Mouse (Mus musculus) midbrain, embryonic 16.5 days (tissue): ENCODE measurements around the gene Zfp503. TPM values are rescaled to one million over a fixed set of nuclear protein-coding genes. Genes with fewer than 3 reads are reported as not detected.

Experiments used
- ATAC-seq: fragments of 200-750 bp; cut with Nextera tagmentation; 2 replicates; pipeline ENCODE4 v1.8.0; 2017; ENCODE audit warnings: moderate TSS enrichment
- H3K27ac ChIP-seq: fragments of 300-500 bp; sonication (generic); 2 replicates; pipeline ENCODE4 v1.5.1; 2014; ENCODE audit warnings: mild to moderate bottlenecking, low read length, mixed read lengths
- H3K27me3 ChIP-seq: fragments of 300-500 bp; sonication (generic); 2 replicates; pipeline ENCODE4 v1.6.1; 2014; ENCODE audit warnings: low read depth, low read length, mixed read lengths; ENCODE audit not compliant: control insufficient read depth, insufficient read depth
- H3K36me3 ChIP-seq: fragments of 300-500 bp; sonication (generic); 2 replicates; pipeline ENCODE4 v1.6.1; 2014; ENCODE audit warnings: mild to moderate bottlenecking, low read length, moderate library complexity, mixed read lengths; ENCODE audit not compliant: control insufficient read depth, insufficient read depth
- H3K4me1 ChIP-seq: fragments of 300-500 bp; sonication (generic); 2 replicates; pipeline ENCODE4 v1.6.1; 2014; ENCODE audit warnings: mild to moderate bottlenecking, low read length, mixed read lengths; ENCODE audit not compliant: control insufficient read depth, insufficient read depth
- H3K4me2 ChIP-seq: fragments of 300-500 bp; sonication (generic); 2 replicates; pipeline ENCODE4 v1.6.1; 2014; ENCODE audit warnings: mild to moderate bottlenecking, low read length, mixed read lengths
- H3K4me3 ChIP-seq: fragments of 300-500 bp; sonication (generic); 2 replicates; pipeline ENCODE4 v1.5.1; 2014; ENCODE audit warnings: low read depth, mild to moderate bottlenecking, low read length, moderate library complexity, mixed read lengths
- H3K9ac ChIP-seq: fragments of 300-500 bp; sonication (generic); 2 replicates; pipeline ENCODE4 v1.6.1; 2014; ENCODE audit warnings: low read depth, low read length, mixed read lengths
- H3K9me3 ChIP-seq: fragments of 300-500 bp; sonication (generic); replicated peaks from 2 replicates; pipeline ENCODE4 v1.6.1; 2014; ENCODE audit warnings: mild to moderate bottlenecking, low read length, mixed read lengths; ENCODE audit not compliant: control insufficient read depth, poor library complexity, severe bottlenecking
- WGBS: fragments of 180-500 bp; shearing (Covaris S2); extraction: QIAGEN DNeasy Blood & Tissue Kit; methylation state at CpG from one replicate; pipeline ENCODE4 v1.1.7; 2014; 5-methylcytosine and 5-hydroxymethylcytosine counted together
- polyA plus RNA-seq: library from polyadenylated mRNA; unstranded; fragments of >200 nt; fragmentation: Nextera tagmentation; extraction: Ambion mirVana; gene quantifications from 2 replicates; pipeline ENCODE4 v1.2.1, GENCODE M21; 2015

Gene Zfp503
- polyA plus RNA-seq, 1 experiment from 2014 or later: 4.0 TPM

DNA sequence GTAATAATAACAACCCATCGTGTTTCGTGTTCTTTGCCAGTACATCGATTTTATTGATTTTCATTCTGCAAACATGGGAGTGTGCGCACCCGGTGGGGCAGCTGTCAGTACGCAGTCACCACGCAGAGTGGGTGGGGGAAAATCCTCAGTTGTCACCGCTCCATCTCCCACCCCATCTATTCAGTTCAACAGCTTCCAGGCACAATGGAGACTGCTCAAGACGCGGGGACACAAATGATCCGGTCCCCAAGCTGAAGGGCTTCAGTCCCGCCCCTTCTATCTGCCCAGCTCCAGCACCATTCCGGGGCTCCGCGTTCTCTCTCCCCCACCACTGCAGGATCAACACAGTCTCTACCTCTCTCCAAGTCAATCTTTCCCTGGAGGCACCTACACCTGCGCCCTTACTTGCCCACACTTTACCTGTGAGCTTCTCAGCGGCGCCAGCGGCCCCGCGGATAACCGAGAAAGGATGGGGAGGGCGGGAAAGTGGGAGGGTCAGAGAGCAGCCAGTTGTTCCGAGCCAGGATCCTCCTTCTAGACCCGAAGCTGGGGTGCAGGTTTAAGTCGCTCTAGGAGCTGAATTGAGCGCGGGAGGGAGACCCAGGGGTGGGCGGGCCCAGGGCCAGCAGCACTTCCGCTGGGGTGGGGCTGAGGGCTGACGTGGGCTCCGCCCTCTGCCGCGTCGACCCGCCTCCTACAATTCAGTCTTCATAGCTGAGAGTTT lies 5.8 kb upstream of the Zfp503 start:
- peak; percentile 71 for ATAC-seq
- H3K36me3 ChIP-seq: no peaks in the 10 kb centered on the region
- H3K27me3 ChIP-seq: peaks cover 29% of the 10 kb centered on the region
- peak overlapping the region; percentile 48 for H3K4me3 ChIP-seq
- peak overlapping the region; percentile 57 for H3K9ac ChIP-seq
- H3K4me1 ChIP-seq: peaks cover 20% of the 10 kb centered on the region
- 1% methylated on average over 36 of the region's 36 CpGs for WGBS
- peak overlapping the region; percentile 75 for H3K4me2 ChIP-seq
- H3K9me3 ChIP-seq: no peaks in the 10 kb centered on the region
- H3K27ac ChIP-seq: peak overlapping the region; percentile 50

DNA sequence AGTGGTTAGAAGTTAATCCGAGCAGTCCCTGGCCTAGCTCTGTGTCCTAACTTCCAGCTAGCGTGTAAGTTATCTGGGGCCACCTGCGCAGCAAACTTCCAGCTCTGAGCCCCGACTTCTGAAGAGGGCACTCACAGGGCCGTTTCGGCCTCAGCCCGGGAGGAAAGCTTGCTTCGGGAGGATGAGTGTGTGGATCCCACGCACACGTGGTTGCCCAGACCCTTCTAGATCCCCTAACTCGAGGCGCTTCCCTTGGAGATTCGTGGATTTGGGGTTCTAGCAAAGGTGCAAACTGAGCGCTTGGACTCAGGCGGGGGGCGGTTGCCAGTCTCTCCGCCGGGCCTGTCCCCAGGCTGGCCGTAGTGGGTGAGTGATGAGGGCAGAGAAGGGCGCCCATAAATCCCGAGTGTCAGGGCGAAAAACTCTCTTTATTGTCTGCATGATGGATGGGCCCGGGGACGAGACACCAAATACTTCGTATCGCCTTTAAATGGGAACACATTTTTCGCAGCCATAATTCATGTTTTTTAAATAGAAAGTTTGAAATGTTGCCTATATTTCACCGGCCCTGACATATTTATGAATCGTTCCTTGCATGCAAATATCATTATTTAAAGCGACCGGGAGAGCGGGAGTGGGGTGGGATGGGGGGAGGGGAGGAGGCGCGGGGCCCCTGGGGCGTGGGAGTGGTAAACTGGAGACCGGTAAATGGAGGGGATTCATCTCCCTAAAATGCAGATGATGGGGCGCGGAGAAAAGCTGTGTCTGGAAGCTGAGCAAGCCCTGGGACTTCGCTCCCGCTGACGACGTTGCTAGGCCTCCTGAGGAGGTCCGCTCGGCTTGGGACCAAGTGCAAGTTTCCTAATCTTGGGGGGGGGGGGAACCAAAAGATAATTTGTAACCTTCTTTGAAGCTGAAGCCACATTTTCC lies 4.9 kb upstream of the Zfp503 start:
- Histone ChIP-seq H3K9ac (peak overlapping the region; percentile 57; the same call in 1 of the 2 replicates), H3K4me2 (peak overlapping the region; percentile 75), H3K4me1 (peaks cover 25% of the 10 kb centered on the region), H3K27ac (no peak overlapping the region), H3K4me3 (peak overlapping the region; percentile 48), H3K27me3 (peaks cover 33% of the 10 kb centered on the region), H3K9me3 (no peaks in the 10 kb centered on the region), H3K36me3 (no peaks in the 10 kb centered on the region)
- 4% methylated on average over 44 of the region's 44 CpGs for WGBS
- no peak for ATAC-seq

DNA sequence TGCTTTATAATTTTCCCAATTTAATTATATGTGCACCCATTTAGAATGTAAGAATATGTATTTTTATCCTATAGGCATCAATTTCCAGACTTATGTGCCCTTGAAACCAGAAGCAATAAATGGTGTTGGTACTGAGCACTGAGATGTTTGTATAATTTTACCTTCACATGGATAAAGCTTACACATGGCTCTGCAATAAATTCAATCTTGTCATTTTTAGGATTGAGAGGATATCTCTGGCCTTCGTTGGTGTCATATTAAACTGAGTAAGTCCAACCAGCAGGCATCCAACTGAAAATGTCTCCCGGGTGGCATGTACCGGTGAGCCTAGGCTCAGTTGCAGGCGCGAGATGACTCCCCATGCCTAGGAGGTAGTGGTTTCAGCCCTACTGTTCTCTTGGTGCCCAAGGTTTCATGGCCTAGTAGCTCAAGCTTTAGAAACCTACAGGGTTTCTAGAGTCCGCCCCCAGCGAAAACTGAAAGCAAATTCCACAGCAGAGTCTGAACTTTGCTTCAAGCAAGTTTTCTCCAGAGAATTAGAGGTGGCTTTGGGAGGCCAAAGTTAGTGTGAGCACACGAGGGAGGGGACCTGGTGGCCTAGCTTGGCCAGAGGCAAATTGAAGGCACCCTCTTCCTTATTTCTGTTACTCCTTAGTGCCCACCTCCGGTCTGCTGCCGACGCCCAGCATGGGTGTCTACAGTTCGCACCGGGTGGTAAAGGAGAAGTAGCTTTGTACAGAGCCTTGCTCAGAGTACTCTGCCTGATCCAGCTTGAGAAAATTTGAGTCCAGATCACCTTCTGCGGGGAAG lies 4.1 kb upstream of the Zfp503 start:
- Histone ChIP-seq H3K9ac (no peak overlapping the region), H3K4me1 (peaks cover 33% of the 10 kb centered on the region), H3K4me3 (no peak overlapping the region), H3K27ac (no peak overlapping the region), H3K36me3 (no peaks in the 10 kb centered on the region), H3K9me3 (no peaks in the 10 kb centered on the region), H3K27me3 (peaks cover 33% of the 10 kb centered on the region), H3K4me2 (no peak overlapping the region; the same call in 1 of the 2 replicates)
- ATAC-seq: no peak
- 25% methylated on average over 14 of the region's 14 CpGs for WGBS

DNA sequence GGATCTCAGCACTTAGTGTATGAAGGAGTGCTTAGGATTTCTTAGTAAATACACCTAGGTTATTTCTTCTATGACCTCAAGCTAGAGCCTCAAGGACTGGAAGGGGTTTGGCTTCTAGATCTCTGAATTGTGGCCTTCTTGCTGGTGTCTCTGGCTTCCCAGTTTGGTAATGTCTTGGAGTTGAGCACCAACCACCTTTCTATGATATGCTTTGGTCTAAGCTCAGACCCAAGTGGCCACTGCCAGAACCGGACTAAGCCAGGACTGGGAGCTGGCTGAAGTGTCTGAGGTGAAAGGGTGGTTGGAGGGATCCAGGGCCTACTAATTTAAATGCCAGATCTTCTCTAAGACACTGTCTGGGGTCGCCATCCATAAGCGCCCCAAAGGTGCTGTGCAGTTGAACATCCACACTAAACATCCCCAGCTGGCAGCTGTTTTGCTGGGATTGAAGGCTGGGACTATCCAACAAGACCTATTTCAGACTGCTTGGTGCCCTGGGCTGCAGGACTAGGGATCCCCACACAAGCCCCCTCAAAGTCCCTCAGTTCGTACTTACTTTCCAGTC lies 3.0 kb upstream of the Zfp503 start:
- peaks cover 33% of the 10 kb centered on the region for H3K4me1 ChIP-seq
- H3K27me3 ChIP-seq: peaks cover 33% of the 10 kb centered on the region
- no peak for ATAC-seq

DNA sequence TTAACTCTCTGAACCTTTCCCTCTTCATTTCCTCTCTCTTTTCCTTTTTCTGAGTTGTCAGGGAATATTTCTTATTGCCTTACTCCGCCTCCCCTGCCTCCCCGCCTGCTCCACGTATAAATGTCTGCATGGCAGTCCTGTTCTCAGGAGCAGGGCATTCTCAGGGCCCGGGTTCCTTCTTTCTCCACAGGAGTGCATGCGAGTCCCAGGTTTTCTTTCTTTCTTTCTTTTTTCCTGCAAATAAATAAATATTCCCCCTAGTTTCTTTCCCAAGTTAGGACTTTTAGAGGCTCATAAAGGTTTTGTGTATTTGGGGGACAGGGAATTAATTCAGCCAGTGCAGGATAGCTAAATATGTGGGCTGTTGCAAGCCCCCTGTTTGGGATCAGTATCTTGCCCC lies 2.5 kb upstream of the Zfp503 start:
- Histone ChIP-seq H3K9me3 (no peaks in the 10 kb centered on the region), H3K27ac (no peak overlapping the region), H3K4me3 (no peak overlapping the region; the same call in 1 of the 2 replicates), H3K4me2 (peak overlapping the region; percentile 2; the same call in 1 of the 2 replicates), H3K4me1 (peaks cover 36% of the 10 kb centered on the region), H3K9ac (no peak overlapping the region), H3K36me3 (no peaks in the 10 kb centered on the region), H3K27me3 (peaks cover 32% of the 10 kb centered on the region)
- WGBS: 20% methylated on average over 5 of the region's 5 CpGs
- ATAC-seq: no peak

More for the DNA sequence above, 3.0 kb upstream of the Zfp503 start:
- H3K4me3 ChIP-seq: no peak overlapping the region
- 50% methylated on average over 4 of the region's 4 CpGs for WGBS
- H3K36me3 ChIP-seq: no peaks in the 10 kb centered on the region
- H3K27ac ChIP-seq: no peak overlapping the region
- 0 out of 2 replicates have a peak overlapping the region, but pooled peaks have one; percentile 2 for H3K4me2 ChIP-seq
- H3K9me3 ChIP-seq: no peaks in the 10 kb centered on the region
- no peak overlapping the region for H3K9ac ChIP-seq

DNA sequence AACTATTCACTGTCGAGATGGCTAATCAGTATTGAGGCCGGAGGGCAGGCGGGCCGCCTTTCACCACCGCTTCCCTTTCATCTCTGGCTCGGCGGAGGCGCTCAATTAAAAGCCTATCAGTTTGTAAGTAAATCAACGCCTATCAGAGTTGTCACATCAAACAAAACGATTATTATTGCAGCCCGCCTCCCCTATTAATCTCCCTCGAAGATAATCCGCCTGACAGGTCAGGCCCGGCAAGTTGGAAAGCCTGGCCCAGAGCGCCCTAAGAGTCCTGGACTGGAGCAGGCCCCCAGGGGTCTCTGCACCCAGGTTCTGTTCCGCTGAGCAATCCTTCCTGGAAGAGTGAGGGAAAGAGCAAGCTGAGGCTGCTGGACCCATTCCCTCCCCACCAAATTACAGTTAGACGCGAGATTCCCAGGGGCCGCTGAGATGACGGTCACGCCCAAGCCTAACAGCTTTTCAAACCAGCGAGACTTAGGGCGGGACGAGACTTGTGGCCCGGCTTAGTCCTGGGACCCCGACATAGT lies 1.9 kb upstream of the Zfp503 start:
- H3K4me3 ChIP-seq: peak overlapping the region; percentile 23
- H3K9ac ChIP-seq: peak overlapping the region; percentile 34; the same call in 1 of the 2 replicates
- no peaks in the 10 kb centered on the region for H3K36me3 ChIP-seq
- WGBS: 2% methylated on average over 26 of the region's 26 CpGs
- H3K4me1 ChIP-seq: peaks cover 39% of the 10 kb centered on the region
- H3K27me3 ChIP-seq: peaks cover 26% of the 10 kb centered on the region
- ATAC-seq: no peak
- H3K9me3 ChIP-seq: no peaks in the 10 kb centered on the region
- H3K4me2 ChIP-seq: peak overlapping the region; percentile 43
- no peak overlapping the region for H3K27ac ChIP-seq

DNA sequence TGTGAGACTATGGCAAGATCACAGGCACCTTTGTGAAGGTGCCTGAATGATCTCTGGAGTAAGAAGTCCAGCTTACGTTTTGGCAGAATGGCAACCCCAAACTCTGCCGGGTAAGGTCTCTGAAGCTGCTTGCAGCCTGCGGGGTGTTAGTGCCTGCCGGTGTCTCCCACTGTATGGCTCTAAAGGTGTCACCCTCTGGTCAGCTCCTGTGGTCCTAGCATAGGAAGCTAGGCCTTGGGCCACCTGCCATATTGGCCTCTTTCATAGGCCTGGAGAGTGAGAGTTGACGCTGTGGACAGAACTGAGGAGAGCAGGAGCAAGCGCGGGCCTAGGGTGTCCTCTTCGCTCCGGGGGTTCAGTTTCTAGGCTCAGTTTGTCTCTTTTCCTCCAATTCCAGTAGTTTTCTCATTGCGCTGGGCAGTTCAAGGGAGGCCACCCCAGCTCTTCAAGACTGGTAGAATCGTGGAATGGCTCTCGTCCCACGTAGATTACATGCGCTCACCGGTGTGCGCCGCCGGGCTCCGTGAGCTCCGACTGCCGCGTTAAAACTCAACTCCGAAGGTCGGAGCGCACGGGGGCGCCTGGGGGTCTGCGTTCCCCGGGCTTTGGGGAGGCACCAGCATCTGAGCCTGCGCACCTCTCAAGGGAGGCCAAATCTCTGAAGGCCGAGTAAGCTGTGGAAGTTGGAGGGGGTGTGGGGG lies 1.1 kb upstream of the Zfp503 start:
- no peaks in the 10 kb centered on the region for H3K36me3 ChIP-seq
- peaks cover 43% of the 10 kb centered on the region for H3K4me1 ChIP-seq
- peaks cover 20% of the 10 kb centered on the region for H3K27me3 ChIP-seq
- H3K4me3 ChIP-seq: peak overlapping the region; percentile 23
- H3K9me3 ChIP-seq: no peaks in the 10 kb centered on the region
- ATAC-seq: no peak
- WGBS: 3% methylated on average over 31 of the region's 31 CpGs
- peak overlapping the region; percentile 43 for H3K4me2 ChIP-seq
- 0 out of 2 replicates have a peak overlapping the region, but pooled peaks have one; percentile 14 for H3K27ac ChIP-seq
- H3K9ac ChIP-seq: peak overlapping the region; percentile 53
